Mouse (Mus musculus) liver, embryonic 14.5 days (tissue): ENCODE data around the gene Gm37240.

Experiments used
- CTCF ChIP-seq: IDR thresholded peaks from 2 replicates; pipeline ENCODE4 v1.5.1; 2016; ENCODE audit warnings: antibody characterized with exemption, low read depth, control low read depth
- EP300 ChIP-seq: IDR thresholded peaks from 2 replicates; pipeline ENCODE4 v1.6.1; 2016; ENCODE audit warnings: antibody characterized with exemption, low read depth

DNA sequence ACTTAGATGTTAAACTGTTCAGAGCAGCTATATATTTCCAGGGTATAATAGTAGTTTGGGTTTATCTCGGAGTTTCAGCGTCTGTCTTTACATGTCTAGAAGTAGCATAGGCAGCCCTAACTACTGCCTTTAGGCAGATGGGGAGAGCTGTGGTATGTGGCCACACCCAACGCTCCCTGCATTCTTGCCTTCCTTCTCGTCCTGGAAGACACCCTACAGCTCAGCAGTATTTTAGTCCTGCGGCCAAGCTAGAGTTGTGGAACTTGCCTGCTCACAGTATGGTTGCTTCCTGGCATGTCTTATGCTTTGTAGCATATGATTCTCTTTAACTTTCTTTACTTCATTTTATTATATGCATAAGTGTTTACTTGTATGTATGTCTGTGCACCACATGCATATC is 915.8 kb downstream of the Gm37240 start:
- TF ChIP-seq CTCF (no peak), EP300 (no peak)
